Mouse (Mus musculus) embryo, embryonic 10 days (tissue): ENCODE data around the gene Jmy.

Source experiments
- DNase-seq: peaks from one replicate; pipeline ENCODE4 v3.0.0-alpha.2; 2015; ENCODE audit warnings: low spot score

The Jmy gene

GRCm38 (mm10) chr13:93458616-93459015 lies 41.0 kb downstream of the Jmy start:
- no peak for DNase-seq

DNA sequence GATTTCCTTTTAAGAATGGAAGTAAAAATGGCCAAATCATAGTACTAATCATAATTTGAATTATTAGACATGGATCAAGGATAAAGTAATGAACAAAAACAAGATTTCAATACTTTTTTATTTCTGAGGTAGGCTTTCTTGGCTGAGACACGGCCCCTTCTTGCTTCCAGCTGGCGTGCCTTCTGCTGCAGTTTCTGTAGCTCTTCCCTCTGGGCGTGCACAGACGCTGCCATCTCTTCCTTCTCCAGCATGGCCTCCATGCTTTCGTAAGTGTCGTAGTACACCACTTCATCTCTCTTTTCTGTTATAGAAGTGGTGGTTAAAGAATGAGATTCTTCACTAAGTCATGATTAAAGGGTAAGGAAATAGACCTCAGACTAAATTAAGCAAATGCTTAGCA lies 46.3 kb downstream of the Jmy start:
- DNase-seq: no peak

- no peak for DNase-seq
Measured at GRCm38 (mm10) chr13:93440167-93440566, 59.4 kb downstream of the Jmy start.

DNA sequence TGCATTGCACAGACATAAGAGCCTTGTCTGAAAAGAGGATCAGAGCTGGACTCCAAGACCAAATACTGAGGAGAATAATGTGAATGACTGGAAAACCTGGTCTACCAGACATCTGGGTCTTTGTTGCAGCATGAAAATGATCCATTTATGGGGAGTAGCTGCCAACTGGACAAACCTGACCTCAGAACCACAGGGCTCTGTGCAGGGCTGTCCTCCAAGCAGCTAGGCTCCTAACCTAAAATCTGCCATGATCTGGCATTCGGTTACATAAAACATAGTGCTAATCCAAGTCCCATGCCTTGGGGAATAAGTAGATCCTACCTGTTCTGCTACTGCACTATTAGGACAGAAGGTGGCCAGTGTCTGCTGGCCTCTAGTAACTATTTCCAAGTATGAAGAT lies 70.4 kb downstream of the Jmy start:
- DNase-seq: no peak

- DNase-seq: no peak
Measured at GRCm38 (mm10) chr13:93427920-93428876, 71.4 kb downstream of the Jmy start.

DNA sequence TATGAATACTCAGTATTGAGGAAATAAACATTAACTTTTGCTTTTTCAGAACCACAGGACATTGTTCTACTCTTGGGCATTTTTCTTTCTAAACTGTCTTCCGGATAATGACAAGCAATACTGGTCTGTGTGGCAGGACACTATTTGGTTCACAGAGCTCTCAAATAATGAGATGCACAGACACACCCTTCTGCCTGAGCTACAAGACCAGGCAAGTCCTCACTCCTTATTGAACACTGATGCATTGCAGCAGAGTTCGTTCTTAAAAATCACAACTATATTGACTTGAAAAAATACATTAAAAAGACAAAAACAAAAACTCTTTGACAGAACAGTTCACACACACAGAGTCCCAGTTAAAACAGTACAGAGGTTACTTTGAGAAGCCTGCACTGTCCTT lies 76.4 kb downstream of the Jmy start:
- DNase-seq: no peak

DNA sequence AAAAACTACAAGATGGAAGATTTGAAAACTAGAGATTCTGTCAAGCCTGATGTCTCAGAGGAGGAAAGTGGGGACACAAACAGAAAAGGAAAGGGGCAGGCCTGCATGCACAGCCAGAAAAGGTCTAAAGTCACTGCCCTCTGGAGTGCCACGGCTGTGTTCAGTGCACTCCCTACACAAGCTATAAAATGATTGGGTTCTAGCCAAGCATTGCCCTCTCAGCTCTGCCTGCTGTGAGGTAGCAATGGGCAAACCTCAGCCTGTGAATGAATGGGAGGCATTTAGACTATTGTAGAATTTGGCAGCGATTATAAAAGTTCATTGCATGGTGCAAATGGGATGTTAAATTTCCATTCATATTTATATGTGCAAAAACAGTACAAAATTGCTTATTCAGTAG lies 79.8 kb downstream of the Jmy start:
- no peak for DNase-seq

DNA sequence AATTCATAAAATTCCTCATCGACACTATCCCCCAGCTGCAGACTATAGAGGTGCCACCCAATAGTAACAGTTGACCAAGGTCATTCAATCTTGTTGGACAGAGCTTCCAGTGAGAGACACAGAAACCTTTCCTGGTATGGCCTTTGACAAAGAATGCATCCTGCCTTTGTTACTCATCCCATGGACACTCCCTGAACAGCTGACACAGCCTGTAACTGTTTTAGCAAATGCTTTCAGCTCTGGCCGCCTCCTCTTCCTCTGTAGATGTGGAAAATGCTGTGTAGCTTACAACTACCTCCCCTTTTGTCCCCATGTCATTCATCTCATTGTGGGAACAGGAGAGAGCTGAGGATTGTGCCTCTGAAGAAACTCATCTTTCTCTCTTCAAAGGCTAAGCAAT lies 81.3 kb downstream of the Jmy start:
- no peak for DNase-seq

DNA sequence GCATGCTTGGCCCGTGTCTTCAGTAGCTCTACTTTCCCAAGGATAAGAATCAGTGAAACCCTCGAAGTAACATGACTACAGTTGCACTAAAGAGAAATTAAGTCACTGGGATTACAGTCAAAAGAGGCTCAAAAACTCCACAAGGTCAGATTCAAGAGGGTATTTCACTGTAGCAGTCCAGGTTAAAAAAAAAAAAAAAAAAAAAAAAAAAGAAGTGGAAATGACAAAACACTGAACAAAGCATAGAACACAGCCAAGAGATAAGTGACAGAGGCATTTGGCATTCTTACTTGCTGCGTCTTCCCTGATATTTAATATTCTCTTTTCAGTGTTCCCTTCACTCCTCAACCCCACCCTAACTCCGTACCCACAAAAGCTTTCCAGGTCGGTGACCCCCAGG lies 84.6 kb downstream of the Jmy start:
- no peak for DNase-seq

GRCm38 (mm10) chr13:93410343-93410742 lies 89.3 kb downstream of the Jmy start:
- no peak for DNase-seq

- no peak for DNase-seq
Measured at GRCm38 (mm10) chr13:93406855-93407254, 92.8 kb downstream of the Jmy start.

DNA sequence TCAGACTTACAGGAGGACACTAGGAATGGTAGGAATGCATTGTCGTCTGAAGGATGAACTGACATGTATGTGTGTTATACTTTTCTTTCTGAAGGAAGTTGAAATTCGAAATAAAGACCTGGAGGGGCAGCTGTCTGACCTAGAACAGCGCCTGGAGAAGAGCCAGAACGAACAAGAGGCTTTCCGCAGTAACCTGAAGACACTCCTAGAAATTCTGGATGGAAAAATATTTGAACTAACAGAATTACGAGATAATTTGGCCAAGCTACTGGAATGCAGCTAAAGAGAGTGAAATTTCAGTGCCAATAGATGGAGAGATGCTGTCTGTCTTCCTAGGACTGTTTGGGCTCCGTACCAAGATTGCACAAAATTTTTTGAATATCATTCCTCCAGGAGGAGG lies 97.7 kb downstream of the Jmy start:
- no peak for DNase-seq

GRCm38 (mm10) chr13:93399710-93400216 lies 99.8 kb downstream of the Jmy start:
- no peak for DNase-seq

DNA sequence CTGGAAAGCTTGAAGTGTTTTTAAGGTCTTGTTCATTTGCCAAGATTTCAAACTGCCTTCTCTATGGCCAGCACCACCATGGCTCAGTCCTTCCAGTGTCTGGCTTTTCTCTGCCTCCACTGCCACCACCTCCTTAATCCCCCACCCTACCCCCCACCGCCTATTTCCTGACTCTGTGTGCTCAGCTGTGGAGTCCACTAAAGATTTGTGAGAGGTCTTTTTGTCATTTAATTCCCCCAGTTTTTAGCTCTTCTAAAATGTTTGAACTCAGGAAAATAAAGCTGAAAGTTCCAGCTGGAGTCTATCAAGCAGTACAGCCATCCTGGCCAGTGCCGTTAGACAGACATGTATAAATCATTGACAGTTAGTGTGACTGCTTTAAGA lies 110.4 kb downstream of the Jmy start:
- DNase-seq: peak; percentile 13

- no peak for DNase-seq
Measured at GRCm38 (mm10) chr13:93388594-93389241, 110.9 kb downstream of the Jmy start.

- no peak for DNase-seq
Measured at GRCm38 (mm10) chr13:93387440-93387839, 112.2 kb downstream of the Jmy start.

DNA sequence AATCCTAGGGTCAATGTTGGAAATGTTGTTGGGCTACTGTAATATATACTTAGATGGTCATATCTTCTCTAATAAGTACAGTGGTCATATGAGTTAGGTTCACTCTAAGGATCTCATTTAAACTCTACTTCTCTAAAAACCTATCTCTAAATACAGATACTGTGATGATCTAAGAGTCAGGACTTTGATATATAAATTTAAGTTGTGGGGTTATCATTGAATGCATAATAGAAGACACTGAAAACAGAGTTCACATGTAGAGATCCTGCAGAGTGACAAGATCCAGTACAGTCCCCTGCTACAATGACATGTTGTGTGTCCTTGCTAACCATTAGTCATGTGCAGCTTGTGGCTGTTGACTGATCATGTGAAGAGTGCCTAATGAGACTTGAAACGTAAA lies 114.5 kb downstream of the Jmy start:
- no peak for DNase-seq

GRCm38 (mm10) chr13:93384481-93384880 lies 115.1 kb downstream of the Jmy start:
- no peak for DNase-seq

GRCm38 (mm10) chr13:93383620-93384019 lies 116.0 kb downstream of the Jmy start:
- DNase-seq: no peak

- no peak for DNase-seq
Measured at GRCm38 (mm10) chr13:93383092-93383491, 116.5 kb downstream of the Jmy start.

GRCm38 (mm10) chr13:93381301-93381700 lies 118.3 kb downstream of the Jmy start:
- DNase-seq: no peak

DNA sequence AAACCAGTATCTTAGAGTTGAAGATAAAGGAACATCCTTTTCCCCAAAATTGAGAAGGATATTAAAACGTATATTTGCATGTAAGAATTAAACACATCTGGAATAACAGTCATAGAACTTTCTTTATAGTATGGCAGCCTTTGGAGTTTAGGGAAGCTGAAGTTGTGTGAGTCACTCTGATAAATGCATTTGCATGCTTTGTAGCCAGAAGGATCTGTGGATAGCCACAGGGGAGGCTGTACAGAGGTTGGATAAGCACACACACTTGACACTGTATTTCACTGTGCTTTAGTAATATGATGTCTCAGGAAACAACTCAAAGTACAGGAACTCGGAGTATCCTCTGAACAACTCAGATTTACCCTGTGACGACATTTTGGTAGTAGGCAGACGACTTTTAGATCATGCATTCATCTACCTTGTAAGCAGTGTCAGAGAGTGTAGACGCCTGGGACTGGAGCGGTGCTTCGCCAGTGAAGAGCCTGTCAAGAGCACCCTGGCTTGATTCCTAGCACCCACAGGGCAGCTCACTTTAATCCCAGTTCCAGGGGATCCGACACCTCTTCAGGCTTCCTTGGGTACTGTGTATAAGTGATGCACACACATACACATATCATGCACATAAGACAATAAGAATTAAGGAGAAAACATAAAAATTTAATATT lies 119.1 kb downstream of the Jmy start:
- DNase-seq: no peak
